Mouse (Mus musculus): ENCODE results near the gene Slit3. TPM values are rescaled to one million over a fixed set of nuclear protein-coding genes. Genes with fewer than 3 reads are reported as not detected.

The Slit3 gene
- polyA plus RNA-seq, 1 experiment from 2014 or later, result 25.9 TPM

GRCm38 (mm10) chr11:35406522-35406921 is 285.5 kb downstream of the Slit3 start:
- no peaks in the 10 kb centered on the region for H3K9me3 ChIP-seq
- no peak overlapping the region for H3K27ac ChIP-seq
- H3K4me1 ChIP-seq (replicated peaks), result peaks cover 16% of the 10 kb centered on the region
- 62% methylated on average over 6 of the region's 6 CpGs for WGBS
- H3K9ac ChIP-seq, result no peak overlapping the region
- no peak overlapping the region for H3K4me2 ChIP-seq
- no peak overlapping the region for H3K4me3 ChIP-seq
- ATAC-seq (ENCODE audit: low FRiP score), result no peak
- H3K36me3 ChIP-seq, result no peaks in the 10 kb centered on the region
- H3K27me3 ChIP-seq, result peaks cover 37% of the 10 kb centered on the region

- 60% methylated on average over 12 of the region's 12 CpGs for WGBS
- H3K36me3 ChIP-seq, result no peaks in the 10 kb centered on the region
- no peak overlapping the region for H3K9ac ChIP-seq
- H3K9me3 ChIP-seq, result no peaks in the 10 kb centered on the region
- peaks cover 16% of the 10 kb centered on the region for H3K4me1 ChIP-seq (replicated peaks)
- ATAC-seq (ENCODE audit: low FRiP score), result peak; percentile 83
- no peak overlapping the region for H3K27ac ChIP-seq
- H3K4me3 ChIP-seq, result no peak overlapping the region
- H3K4me2 ChIP-seq, result no peak overlapping the region
- H3K27me3 ChIP-seq, result peaks cover 37% of the 10 kb centered on the region
These were observed 286.5 kb downstream of the Slit3 start for GRCm38 (mm10) chr11:35407341-35408154.

GRCm38 (mm10) chr11:35410431-35410830 is 289.4 kb downstream of the Slit3 start:
- Histone ChIP-seq H3K4me1 (replicated peaks) (peaks cover 16% of the 10 kb centered on the region), H3K36me3 (no peaks in the 10 kb centered on the region), H3K4me2 (no peak overlapping the region), H3K4me3 (no peak overlapping the region), H3K9me3 (no peaks in the 10 kb centered on the region), H3K27me3 (peaks cover 17% of the 10 kb centered on the region), H3K9ac (no peak overlapping the region), H3K27ac (no peak overlapping the region)
- WGBS, result 76% methylated on average over 3 of the region's 3 CpGs
- no peak for ATAC-seq (ENCODE audit: low FRiP score)

- Histone ChIP-seq H3K9ac (0 out of 2 replicates have a peak overlapping the region, but pooled peaks have one; percentile 6), H3K36me3 (no peaks in the 10 kb centered on the region), H3K27me3 (no peaks in the 10 kb centered on the region), H3K4me1 (replicated peaks) (peaks cover 25% of the 10 kb centered on the region; the same call in 1 of the 2 replicates), H3K4me3 (no peak overlapping the region), H3K27ac (no peak overlapping the region), H3K4me2 (no peak overlapping the region), H3K9me3 (no peaks in the 10 kb centered on the region)
- ATAC-seq (ENCODE audit: low FRiP score), result no peak
- 55% methylated on average over 9 of the region's 9 CpGs for WGBS
These were observed 294.9 kb downstream of the Slit3 start for GRCm38 (mm10) chr11:35415768-35416401.

GRCm38 (mm10) chr11:35416402-35417093 is 295.5 kb downstream of the Slit3 start:
- Histone ChIP-seq H3K4me2 (no peak overlapping the region), H3K27ac (0 out of 2 replicates have a peak overlapping the region, but pooled peaks have one; percentile 10), H3K4me3 (no peak overlapping the region), H3K27me3 (no peaks in the 10 kb centered on the region), H3K9me3 (no peaks in the 10 kb centered on the region), H3K4me1 (replicated peaks) (peaks cover 25% of the 10 kb centered on the region; the same call in 1 of the 2 replicates), H3K36me3 (no peaks in the 10 kb centered on the region), H3K9ac (0 out of 2 replicates have a peak overlapping the region, but pooled peaks have one; percentile 6)
- WGBS, result 54% methylated on average over 14 of the region's 14 CpGs
- ATAC-seq (ENCODE audit: low FRiP score), result no peak

GRCm38 (mm10) chr11:35417911-35418552 is 297.0 kb downstream of the Slit3 start:
- 70% methylated on average over 13 of the region's 13 CpGs for WGBS

GRCm38 (mm10) chr11:35419013-35419412 is 298.0 kb downstream of the Slit3 start:
- WGBS, result 62% methylated on average over 5 of the region's 5 CpGs
- Histone ChIP-seq H3K4me3 (no peak overlapping the region), H3K9me3 (no peaks in the 10 kb centered on the region), H3K27me3 (no peaks in the 10 kb centered on the region), H3K27ac (no peak overlapping the region), H3K9ac (no peak overlapping the region), H3K4me2 (no peak overlapping the region), H3K36me3 (no peaks in the 10 kb centered on the region), H3K4me1 (replicated peaks) (peaks cover 25% of the 10 kb centered on the region; the same call in 1 of the 2 replicates)
- ATAC-seq (ENCODE audit: low FRiP score), result no peak

More at GRCm38 (mm10) chr11:35417911-35418552, 297.0 kb downstream of the Slit3 start:
- no peak for ATAC-seq (ENCODE audit: low FRiP score)
- Histone ChIP-seq H3K27ac (no peak overlapping the region), H3K9ac (no peak overlapping the region), H3K4me3 (no peak overlapping the region), H3K4me2 (no peak overlapping the region), H3K9me3 (no peaks in the 10 kb centered on the region), H3K27me3 (no peaks in the 10 kb centered on the region), H3K36me3 (no peaks in the 10 kb centered on the region), H3K4me1 (replicated peaks) (peaks cover 25% of the 10 kb centered on the region; the same call in 1 of the 2 replicates)

GRCm38 (mm10) chr11:35421728-35422127 is 300.7 kb downstream of the Slit3 start:
- Histone ChIP-seq H3K9ac (no peak overlapping the region), H3K9me3 (no peaks in the 10 kb centered on the region), H3K36me3 (no peaks in the 10 kb centered on the region), H3K4me2 (no peak overlapping the region), H3K4me1 (replicated peaks) (peaks cover 15% of the 10 kb centered on the region; the same call in 1 of the 2 replicates), H3K27me3 (0 out of 2 replicates have a peak, but pooled peaks cover 2% of the 10 kb centered on the region), H3K4me3 (no peak overlapping the region), H3K27ac (no peak overlapping the region)
- 61% methylated on average over 4 of the region's 4 CpGs for WGBS
- ATAC-seq (ENCODE audit: low FRiP score), result no peak

- ATAC-seq (ENCODE audit: low FRiP score), result no peak
- no peak overlapping the region for H3K27ac ChIP-seq
- 73% methylated on average over 7 of the region's 7 CpGs for WGBS
- H3K36me3 ChIP-seq, result no peaks in the 10 kb centered on the region
- 0 out of 2 replicates have a peak, but pooled peaks cover 5% of the 10 kb centered on the region for H3K4me1 ChIP-seq (replicated peaks)
- H3K9ac ChIP-seq, result no peak overlapping the region
- H3K27me3 ChIP-seq, result 0 out of 2 replicates have a peak, but pooled peaks cover 6% of the 10 kb centered on the region
- H3K9me3 ChIP-seq, result no peaks in the 10 kb centered on the region
- H3K4me3 ChIP-seq, result no peak overlapping the region
- no peak overlapping the region for H3K4me2 ChIP-seq
These were observed 307.0 kb downstream of the Slit3 start for GRCm38 (mm10) chr11:35428036-35428435.

GRCm38 (mm10) chr11:35431130-35431529 is 310.1 kb downstream of the Slit3 start:
- 0 out of 2 replicates have a peak, but pooled peaks cover 4% of the 10 kb centered on the region for H3K27me3 ChIP-seq
- no peak overlapping the region for H3K4me3 ChIP-seq
- no peaks in the 10 kb centered on the region for H3K9me3 ChIP-seq
- H3K4me2 ChIP-seq, result no peak overlapping the region
- no peak for ATAC-seq (ENCODE audit: low FRiP score)
- no peaks in the 10 kb centered on the region for H3K36me3 ChIP-seq
- peaks cover 8% of the 10 kb centered on the region; the same call in 1 of the 2 replicates for H3K4me1 ChIP-seq (replicated peaks)
- H3K9ac ChIP-seq, result no peak overlapping the region
- 59% methylated on average over 8 of the region's 8 CpGs for WGBS
- no peak overlapping the region for H3K27ac ChIP-seq

- H3K4me2 ChIP-seq, result no peak overlapping the region
- H3K36me3 ChIP-seq, result no peaks in the 10 kb centered on the region
- no peaks in the 10 kb centered on the region for H3K9me3 ChIP-seq
- no peak overlapping the region for H3K27ac ChIP-seq
- no peak overlapping the region for H3K9ac ChIP-seq
- H3K27me3 ChIP-seq, result 0 out of 2 replicates have a peak, but pooled peaks cover 7% of the 10 kb centered on the region
- H3K4me1 ChIP-seq (replicated peaks), result peaks cover 3% of the 10 kb centered on the region; the same call in 1 of the 2 replicates
- no peak overlapping the region for H3K4me3 ChIP-seq
- ATAC-seq (ENCODE audit: low FRiP score), result no peak
- WGBS, result 84% methylated on average over 6 of the region's 6 CpGs
These were observed 316.5 kb downstream of the Slit3 start for GRCm38 (mm10) chr11:35437510-35437909.
